Mouse (Mus musculus): ENCODE measurements around the gene Gbe1. TPM values are rescaled to one million over a fixed set of nuclear protein-coding genes. Genes with fewer than 3 reads are reported as not detected.

Gene Gbe1
- polyA plus RNA-seq, 1 experiment: 5.9 TPM

DNA sequence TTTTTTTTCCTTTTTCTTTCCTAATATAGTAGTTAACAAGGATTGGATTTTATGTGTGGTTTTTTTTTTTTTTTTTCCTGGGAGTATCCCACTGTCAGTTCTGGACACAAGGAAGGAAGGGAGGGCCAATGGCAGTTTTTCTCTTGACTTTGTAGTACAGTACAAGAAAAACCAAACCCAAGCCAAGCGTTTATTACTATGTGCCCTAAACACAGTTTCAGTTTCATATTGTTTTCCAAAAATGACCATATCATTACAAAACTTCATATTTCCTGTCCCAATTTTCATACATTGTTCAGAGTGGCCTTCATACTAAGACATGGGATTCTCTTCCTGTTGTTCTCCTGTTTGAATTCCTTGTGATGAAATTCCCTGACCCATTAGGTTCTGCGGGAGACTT, 94.0 kb downstream of the Gbe1 start:
- no peak overlapping the region for H3K4me3 ChIP-seq
- H3K79me2 ChIP-seq (ENCODE audit: control insufficient read depth, insufficient read depth): no peaks in the 10 kb centered on the region
- no peaks in the 10 kb centered on the region for H3K27me3 ChIP-seq (ENCODE audit: control insufficient read depth, insufficient read depth, insufficient read length)
- H3K4me2 ChIP-seq (ENCODE audit: low read depth): no peak overlapping the region
- H3K36me3 ChIP-seq (ENCODE audit: control insufficient read depth, insufficient read depth): no peaks in the 10 kb centered on the region
- TF ChIP-seq MAX (IDR thresholded peaks at IDR 0.05; ENCODE audit: low read depth) (no peak), REST (IDR thresholded peaks at IDR 0.05; ENCODE audit: insufficient read depth, insufficient read length) (no peak), POLR2AphosphoS2 (IDR thresholded peaks at IDR 0.05; ENCODE audit: insufficient read length, low read depth) (no peak)
- H3ac ChIP-seq (ENCODE audit: control insufficient read depth, insufficient read length): no peak overlapping the region

DNA sequence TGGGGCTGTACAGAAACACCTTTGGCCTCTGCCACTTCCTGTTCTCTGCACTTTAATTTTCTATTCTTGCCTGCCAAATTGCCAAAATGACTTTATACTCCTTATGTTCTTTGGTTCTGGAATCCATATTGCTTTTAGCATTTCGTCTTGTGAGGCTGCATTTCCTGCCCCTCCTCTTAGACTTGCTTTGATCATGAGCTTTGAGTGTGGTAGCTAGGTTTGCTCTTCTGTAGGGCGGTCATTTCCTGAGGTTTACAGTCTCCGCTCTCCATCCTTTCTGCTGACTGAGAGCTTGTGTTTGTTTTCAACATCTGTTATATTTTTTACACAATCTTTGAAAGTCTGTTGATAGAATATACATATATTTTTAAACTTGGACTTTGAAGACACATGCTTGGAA, 107.3 kb downstream of the Gbe1 start:
- Histone ChIP-seq H3ac (ENCODE audit: control insufficient read depth, insufficient read length) (no peak overlapping the region), H3K79me2 (ENCODE audit: control insufficient read depth, insufficient read depth) (no peaks in the 10 kb centered on the region), H3K4me3 (no peak overlapping the region), H3K27me3 (ENCODE audit: control insufficient read depth, insufficient read depth, insufficient read length) (no peaks in the 10 kb centered on the region), H3K36me3 (ENCODE audit: control insufficient read depth, insufficient read depth) (no peaks in the 10 kb centered on the region), H3K4me2 (ENCODE audit: low read depth) (no peak overlapping the region)
- no peak for TF ChIP-seq MYOD1 (IDR thresholded peaks at IDR 0.05; ENCODE audit: control insufficient read depth in 1 of 3, insufficient read length in 2 of 3, low read depth in 2 of 3)
- no peak for TF ChIP-seq E2F4 (IDR thresholded peaks at IDR 0.05; ENCODE audit: insufficient read depth)
- TF ChIP-seq SRF (IDR thresholded peaks at IDR 0.05; ENCODE audit: control insufficient read depth, insufficient read length, low read depth): no peak
- no peak for TF ChIP-seq POLR2A (IDR thresholded peaks at IDR 0.05; ENCODE audit: insufficient read length, low read depth)
- TF ChIP-seq USF1 (IDR thresholded peaks at IDR 0.05; ENCODE audit: low read depth): no peak
- TF ChIP-seq TCF3 (IDR thresholded peaks at IDR 0.05; ENCODE audit: insufficient read length, low read depth): no peak
- no peak for TF ChIP-seq TCF12 (IDR thresholded peaks at IDR 0.05; ENCODE audit: insufficient read depth, poor library complexity, severe bottlenecking)
- TF ChIP-seq REST (IDR thresholded peaks at IDR 0.05; ENCODE audit: insufficient read depth, insufficient read length): no peak
- TF ChIP-seq CEBPB (IDR thresholded peaks at IDR 0.05; ENCODE audit: insufficient read depth, poor library complexity, severe bottlenecking): no peak
- no peak for TF ChIP-seq MAX (IDR thresholded peaks at IDR 0.05; ENCODE audit: low read depth)
- no peak for TF ChIP-seq POLR2AphosphoS2 (IDR thresholded peaks at IDR 0.05; ENCODE audit: insufficient read length, low read depth)
- no peak for TF ChIP-seq MYOG (IDR thresholded peaks at IDR 0.05; ENCODE audit: control insufficient read depth in 1 of 3, insufficient read depth in 1 of 3, insufficient read length in 2 of 3, low read depth in 2 of 3)

DNA sequence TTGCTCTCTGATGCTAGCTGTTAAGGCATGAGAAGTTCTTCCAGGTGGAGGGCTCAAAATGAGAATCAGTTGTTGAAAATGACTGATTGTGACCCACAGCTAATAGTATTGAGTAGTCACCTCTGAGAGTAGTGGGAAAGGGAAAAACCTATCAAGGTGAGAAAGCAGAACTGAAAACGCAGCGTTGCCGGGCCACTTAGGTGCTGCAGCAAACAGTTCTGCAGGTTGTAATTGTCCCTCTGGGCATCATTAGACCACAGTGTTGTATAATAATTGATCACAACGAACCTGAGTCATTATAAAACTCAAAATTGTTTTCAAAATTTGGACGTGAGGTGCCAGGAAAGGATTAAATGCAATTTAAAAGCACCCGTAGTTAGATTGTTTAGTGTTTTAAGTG, 135.8 kb downstream of the Gbe1 start:
- Histone ChIP-seq H3K79me2 (ENCODE audit: control insufficient read depth, insufficient read depth) (no peaks in the 10 kb centered on the region), H3ac (ENCODE audit: control insufficient read depth, insufficient read length) (no peak overlapping the region), H3K36me3 (ENCODE audit: control insufficient read depth, insufficient read depth) (no peaks in the 10 kb centered on the region), H3K4me3 (no peak overlapping the region), H3K4me2 (ENCODE audit: low read depth) (no peak overlapping the region), H3K27me3 (ENCODE audit: control insufficient read depth, insufficient read depth, insufficient read length) (no peaks in the 10 kb centered on the region)
- no peak for TF ChIP-seq E2F4 (IDR thresholded peaks at IDR 0.05; ENCODE audit: insufficient read depth)
- no peak for TF ChIP-seq SRF (IDR thresholded peaks at IDR 0.05; ENCODE audit: control insufficient read depth, insufficient read length, low read depth)
- no peak for TF ChIP-seq MYOG (IDR thresholded peaks at IDR 0.05; ENCODE audit: control insufficient read depth in 1 of 3, insufficient read depth in 1 of 3, insufficient read length in 2 of 3, low read depth in 2 of 3)
- TF ChIP-seq MYOD1 (IDR thresholded peaks at IDR 0.05; ENCODE audit: control insufficient read depth in 1 of 3, insufficient read length in 2 of 3, low read depth in 2 of 3): no peak
- no peak for TF ChIP-seq REST (IDR thresholded peaks at IDR 0.05; ENCODE audit: insufficient read depth, insufficient read length)
- TF ChIP-seq USF1 (IDR thresholded peaks at IDR 0.05; ENCODE audit: low read depth): no peak
- no peak for TF ChIP-seq CEBPB (IDR thresholded peaks at IDR 0.05; ENCODE audit: insufficient read depth, poor library complexity, severe bottlenecking)
- no peak for TF ChIP-seq POLR2A (IDR thresholded peaks at IDR 0.05; ENCODE audit: insufficient read length, low read depth)
- TF ChIP-seq POLR2AphosphoS2 (IDR thresholded peaks at IDR 0.05; ENCODE audit: insufficient read length, low read depth): no peak
- TF ChIP-seq TCF12 (IDR thresholded peaks at IDR 0.05; ENCODE audit: insufficient read depth, poor library complexity, severe bottlenecking): no peak
- TF ChIP-seq TCF3 (IDR thresholded peaks at IDR 0.05; ENCODE audit: insufficient read length, low read depth): no peak
- no peak for TF ChIP-seq MAX (IDR thresholded peaks at IDR 0.05; ENCODE audit: low read depth)

DNA sequence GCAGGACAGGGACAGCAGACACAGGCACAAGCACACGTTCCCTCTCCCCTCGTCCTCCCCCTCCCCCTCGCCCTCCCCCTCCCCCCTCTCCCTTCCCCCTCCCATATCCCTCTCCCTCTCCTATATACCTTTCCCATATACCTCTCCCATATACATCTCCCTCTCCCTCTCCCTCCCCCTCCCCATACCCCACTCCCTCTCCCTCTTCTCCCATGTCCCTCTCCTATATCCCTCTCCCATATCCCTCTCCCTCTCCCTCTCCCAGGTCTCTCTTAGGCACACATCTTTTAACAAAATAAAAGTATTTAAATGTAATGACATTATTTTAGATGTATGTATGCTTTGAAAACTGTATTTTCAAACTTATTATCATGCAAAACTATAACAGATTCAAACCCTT, 161.8 kb downstream of the Gbe1 start:
- Histone ChIP-seq H3K4me3 (no peak overlapping the region), H3ac (ENCODE audit: control insufficient read depth, insufficient read length) (no peak overlapping the region), H3K79me2 (ENCODE audit: control insufficient read depth, insufficient read depth) (no peaks in the 10 kb centered on the region), H3K27me3 (ENCODE audit: control insufficient read depth, insufficient read depth, insufficient read length) (no peaks in the 10 kb centered on the region), H3K4me2 (ENCODE audit: low read depth) (no peak overlapping the region), H3K36me3 (ENCODE audit: control insufficient read depth, insufficient read depth) (no peaks in the 10 kb centered on the region)
- TF ChIP-seq POLR2AphosphoS2 (IDR thresholded peaks at IDR 0.05; ENCODE audit: insufficient read length, low read depth): no peak
- TF ChIP-seq SRF (IDR thresholded peaks at IDR 0.05; ENCODE audit: control insufficient read depth, insufficient read length, low read depth): no peak
- no peak for TF ChIP-seq CEBPB (IDR thresholded peaks at IDR 0.05; ENCODE audit: insufficient read depth, poor library complexity, severe bottlenecking)
- no peak for TF ChIP-seq REST (IDR thresholded peaks at IDR 0.05; ENCODE audit: insufficient read depth, insufficient read length)
- TF ChIP-seq MAX (IDR thresholded peaks at IDR 0.05; ENCODE audit: low read depth): no peak
- TF ChIP-seq MYOG (IDR thresholded peaks at IDR 0.05; ENCODE audit: control insufficient read depth in 1 of 3, insufficient read depth in 1 of 3, insufficient read length in 2 of 3, low read depth in 2 of 3): no peak
- no peak for TF ChIP-seq TCF3 (IDR thresholded peaks at IDR 0.05; ENCODE audit: insufficient read length, low read depth)
- no peak for TF ChIP-seq USF1 (IDR thresholded peaks at IDR 0.05; ENCODE audit: low read depth)
- no peak for TF ChIP-seq POLR2A (IDR thresholded peaks at IDR 0.05; ENCODE audit: insufficient read length, low read depth)
- TF ChIP-seq TCF12 (IDR thresholded peaks at IDR 0.05; ENCODE audit: insufficient read depth, poor library complexity, severe bottlenecking): no peak
- no peak for TF ChIP-seq E2F4 (IDR thresholded peaks at IDR 0.05; ENCODE audit: insufficient read depth)
- no peak for TF ChIP-seq MYOD1 (IDR thresholded peaks at IDR 0.05; ENCODE audit: control insufficient read depth in 1 of 3, insufficient read length in 2 of 3, low read depth in 2 of 3)

DNA sequence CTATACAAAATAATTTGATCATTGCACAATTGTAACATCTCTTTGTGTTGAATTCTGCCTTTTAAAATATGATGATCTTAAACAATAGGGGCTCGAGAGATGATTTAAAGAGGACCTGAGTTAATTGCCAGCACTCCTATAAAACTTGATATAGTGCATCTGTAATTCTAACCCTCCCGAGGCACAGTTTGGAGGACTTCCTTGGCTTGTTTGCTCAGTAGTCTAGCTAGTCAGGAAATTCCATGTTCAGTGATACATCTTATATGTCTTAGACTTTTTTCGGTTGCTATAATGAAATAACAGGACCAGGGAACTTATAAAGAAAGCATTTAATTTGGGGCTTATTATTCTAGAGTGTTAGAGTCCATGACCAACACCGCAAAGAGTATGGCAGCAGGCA, 162.4 kb downstream of the Gbe1 start:
- H3ac ChIP-seq (ENCODE audit: control insufficient read depth, insufficient read length): no peak overlapping the region
- TF ChIP-seq USF1 (IDR thresholded peaks at IDR 0.05; ENCODE audit: low read depth) (no peak), CEBPB (IDR thresholded peaks at IDR 0.05; ENCODE audit: insufficient read depth, poor library complexity, severe bottlenecking) (no peak), POLR2AphosphoS2 (IDR thresholded peaks at IDR 0.05; ENCODE audit: insufficient read length, low read depth) (no peak), E2F4 (IDR thresholded peaks at IDR 0.05; ENCODE audit: insufficient read depth) (no peak), TCF3 (IDR thresholded peaks at IDR 0.05; ENCODE audit: insufficient read length, low read depth) (no peak), POLR2A (IDR thresholded peaks at IDR 0.05; ENCODE audit: insufficient read length, low read depth) (no peak), REST (IDR thresholded peaks at IDR 0.05; ENCODE audit: insufficient read depth, insufficient read length) (no peak), MAX (IDR thresholded peaks at IDR 0.05; ENCODE audit: low read depth) (no peak), TCF12 (IDR thresholded peaks at IDR 0.05; ENCODE audit: insufficient read depth, poor library complexity, severe bottlenecking) (no peak), MYOD1 (IDR thresholded peaks at IDR 0.05; ENCODE audit: control insufficient read depth in 1 of 3, insufficient read length in 2 of 3, low read depth in 2 of 3) (no peak), SRF (IDR thresholded peaks at IDR 0.05; ENCODE audit: control insufficient read depth, insufficient read length, low read depth) (no peak), MYOG (IDR thresholded peaks at IDR 0.05; ENCODE audit: control insufficient read depth in 1 of 3, insufficient read depth in 1 of 3, insufficient read length in 2 of 3, low read depth in 2 of 3) (no peak)
- no peaks in the 10 kb centered on the region for H3K79me2 ChIP-seq (ENCODE audit: control insufficient read depth, insufficient read depth)
- no peaks in the 10 kb centered on the region for H3K27me3 ChIP-seq (ENCODE audit: control insufficient read depth, insufficient read depth, insufficient read length)
- H3K36me3 ChIP-seq (ENCODE audit: control insufficient read depth, insufficient read depth): no peaks in the 10 kb centered on the region
- H3K4me2 ChIP-seq (ENCODE audit: low read depth): no peak overlapping the region
- H3K4me3 ChIP-seq: no peak overlapping the region

Data from myocyte (in vitro differentiated cells).